Mouse (Mus musculus) spleen, adult 2 months (tissue): ENCODE measurements around the gene Sap25.

Experiments used
- CTCF ChIP-seq: fragments of 200-500 bp; IDR thresholded peaks from 2 replicates; pipeline ENCODE4 v1.5.1; 2011; ENCODE audit warnings: mild to moderate bottlenecking, inconsistent platforms; ENCODE audit not compliant: insufficient read depth, insufficient read length, insufficient replicate concordance; ENCODE audit errors: extremely low read depth
- POLR2A ChIP-seq: fragments of 200-500 bp; IDR thresholded peaks from 2 replicates; pipeline ENCODE4 v1.6.1; 2011; ENCODE audit warnings: low read depth, low read length, inconsistent platforms

GRCm38 (mm10) chr5:137686127-137686790 lies 45.1 kb downstream of the Sap25 start:
- TF ChIP-seq CTCF (no peak), POLR2A (no peak)
